Mouse (Mus musculus) liver, embryonic 15.5 days (tissue): ENCODE measurements at regions not wholly inside any gene's neighbourhood (a gene's known extent, or its start where the extent isn't known, plus 50 kb on each side); places are given as distances from the start of the nearest gene placed in this dataset.
A peak's percentile ranks its signal among the peaks of the same experiment; 100 is the strongest.

Source experiments
- ATAC-seq: fragments of 200-750 bp; cut with Nextera tagmentation; 2 replicates; pipeline ENCODE4 v1.8.0; 2017; ENCODE audit warnings: moderate number of reproducible peaks, mild to moderate bottlenecking, moderate library complexity; ENCODE audit not compliant: insufficient read depth
- H3K27ac ChIP-seq: fragments of 300-500 bp; sonication (generic); replicated peaks from 2 replicates; pipeline ENCODE4 v1.5.1; 2015; ENCODE audit warnings: mild to moderate bottlenecking, inconsistent platforms
- H3K27me3 ChIP-seq: fragments of 300-500 bp; sonication (generic); 2 replicates; pipeline ENCODE4 v1.6.1; 2015; ENCODE audit warnings: mild to moderate bottlenecking, inconsistent platforms
- H3K36me3 ChIP-seq: fragments of 300-500 bp; sonication (generic); replicated peaks from 2 replicates; pipeline ENCODE4 v1.6.1; 2015; ENCODE audit warnings: moderate library complexity, mild to moderate bottlenecking, inconsistent platforms
- H3K4me1 ChIP-seq: fragments of 300-500 bp; sonication (generic); replicated peaks from 2 replicates; pipeline ENCODE4 v1.6.1; 2015; ENCODE audit warnings: inconsistent platforms
- H3K4me2 ChIP-seq: fragments of 300-500 bp; sonication (generic); 2 replicates; pipeline ENCODE4 v1.6.1; 2015; ENCODE audit warnings: moderate library complexity, mild to moderate bottlenecking, inconsistent platforms
- H3K4me3 ChIP-seq: fragments of 300-500 bp; sonication (generic); replicated peaks from 2 replicates; pipeline ENCODE4 v1.5.1; 2015; ENCODE audit warnings: mild to moderate bottlenecking, inconsistent platforms
- H3K9ac ChIP-seq: fragments of 300-500 bp; sonication (generic); 2 replicates; pipeline ENCODE4 v1.6.1; 2015; ENCODE audit warnings: moderate library complexity, mild to moderate bottlenecking, inconsistent platforms
- H3K9me3 ChIP-seq: fragments of 300-500 bp; sonication (generic); replicated peaks from 2 replicates; pipeline ENCODE4 v1.6.1; 2016; ENCODE audit warnings: inconsistent platforms
- WGBS: fragments of 180-500 bp; shearing (Covaris S2); methylation state at CpG from one replicate; pipeline ENCODE4 v1.1.7; 2015; ENCODE audit warnings: mixed read lengths; ENCODE audit not compliant: insufficient replicate concordance; 5-methylcytosine and 5-hydroxymethylcytosine counted together

GRCm38 (mm10) chr4:124193059-124193721 lies 275.4 kb upstream of the 4930535I16Rik start:
- H3K27ac ChIP-seq, result no peak overlapping the region
- WGBS, result 69% methylated on average over 15 of the region's 15 CpGs
- H3K36me3 ChIP-seq, result no peaks in the 10 kb centered on the region
- peaks cover 16% of the 10 kb centered on the region for H3K27me3 ChIP-seq
- no peaks in the 10 kb centered on the region for H3K4me1 ChIP-seq
- H3K4me2 ChIP-seq, result no peak overlapping the region
- no peak for ATAC-seq
- no peak overlapping the region for H3K4me3 ChIP-seq
- H3K9me3 ChIP-seq, result no peaks in the 10 kb centered on the region
- no peak overlapping the region for H3K9ac ChIP-seq

GRCm38 (mm10) chr4:124190775-124191174 lies 273.0 kb upstream of the 4930535I16Rik start:
- no peak for ATAC-seq
- Histone ChIP-seq H3K4me2 (no peak overlapping the region), H3K27ac (no peak overlapping the region), H3K4me1 (no peaks in the 10 kb centered on the region), H3K9me3 (no peaks in the 10 kb centered on the region), H3K36me3 (no peaks in the 10 kb centered on the region), H3K4me3 (no peak overlapping the region), H3K9ac (no peak overlapping the region), H3K27me3 (peaks cover 14% of the 10 kb centered on the region)
- 56% methylated on average over 4 of the region's 4 CpGs for WGBS

DNA sequence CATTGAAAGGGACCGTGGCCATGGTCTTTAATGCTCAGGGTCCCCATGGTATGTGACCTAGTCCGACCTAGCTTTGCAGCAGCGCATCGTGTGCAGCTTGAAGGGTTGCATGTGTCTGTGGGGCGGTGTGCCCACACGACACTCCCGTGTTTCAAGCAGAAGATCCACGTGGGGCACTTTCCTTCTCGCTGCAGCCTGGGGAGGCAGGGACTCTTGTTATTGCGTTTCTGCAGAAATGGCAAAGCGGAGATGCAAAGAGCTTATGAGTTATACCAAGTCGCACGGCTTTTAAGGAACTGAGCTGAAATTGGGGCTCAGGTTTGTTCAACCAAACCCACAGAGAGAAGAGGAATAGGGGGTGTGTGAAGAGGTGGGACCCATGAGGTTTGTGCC lies 272.2 kb upstream of the 4930535I16Rik start:
- ATAC-seq, result no peak
- Histone ChIP-seq H3K4me3 (no peak overlapping the region), H3K27me3 (peaks cover 14% of the 10 kb centered on the region), H3K36me3 (no peaks in the 10 kb centered on the region), H3K27ac (no peak overlapping the region), H3K9me3 (no peaks in the 10 kb centered on the region), H3K4me2 (no peak overlapping the region), H3K4me1 (no peaks in the 10 kb centered on the region), H3K9ac (no peak overlapping the region)
- WGBS, result 52% methylated on average over 13 of the region's 13 CpGs

GRCm38 (mm10) chr4:124189352-124189992 lies 271.6 kb upstream of the 4930535I16Rik start:
- ATAC-seq, result no peak
- WGBS, result 14% methylated on average over 24 of the region's 24 CpGs
- Histone ChIP-seq H3K4me2 (no peak overlapping the region), H3K27me3 (peaks cover 14% of the 10 kb centered on the region), H3K4me1 (no peaks in the 10 kb centered on the region), H3K9ac (no peak overlapping the region), H3K27ac (no peak overlapping the region), H3K9me3 (no peaks in the 10 kb centered on the region), H3K4me3 (no peak overlapping the region), H3K36me3 (no peaks in the 10 kb centered on the region)

- Histone ChIP-seq H3K9ac (no peak overlapping the region), H3K36me3 (no peaks in the 10 kb centered on the region), H3K9me3 (no peaks in the 10 kb centered on the region), H3K27ac (no peak overlapping the region), H3K4me2 (no peak overlapping the region), H3K4me3 (no peak overlapping the region), H3K4me1 (no peaks in the 10 kb centered on the region), H3K27me3 (peaks cover 14% of the 10 kb centered on the region)
- no peak for ATAC-seq
- WGBS, result 58% methylated on average over 4 of the region's 4 CpGs
Observed at GRCm38 (mm10) chr4:124187108-124187507, 269.3 kb upstream of the 4930535I16Rik start.

DNA sequence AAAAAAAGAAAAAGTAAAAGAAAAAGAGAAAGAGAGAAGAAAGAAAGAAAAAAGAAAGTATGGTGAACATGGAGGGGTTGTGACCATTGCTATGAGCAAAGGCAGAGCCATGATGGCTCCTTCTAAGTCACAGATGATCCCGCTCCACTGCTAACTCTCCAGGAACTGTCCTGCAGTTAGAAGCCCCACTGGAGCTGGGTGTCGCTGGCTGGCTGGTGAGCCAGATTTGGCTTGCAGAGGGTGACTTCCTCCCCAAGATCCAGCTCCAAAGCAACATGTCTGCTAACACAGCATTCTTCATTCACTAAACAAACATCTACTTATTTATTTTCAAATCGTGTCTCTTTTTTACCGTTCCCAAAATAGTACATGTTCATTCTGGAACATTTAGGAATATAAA lies 263.5 kb upstream of the 4930535I16Rik start:
- Histone ChIP-seq H3K9ac (no peak overlapping the region), H3K36me3 (no peaks in the 10 kb centered on the region), H3K4me2 (no peak overlapping the region), H3K27me3 (peaks cover 33% of the 10 kb centered on the region), H3K27ac (no peak overlapping the region), H3K4me3 (no peak overlapping the region), H3K9me3 (no peaks in the 10 kb centered on the region), H3K4me1 (no peaks in the 10 kb centered on the region)
- ATAC-seq, result no peak
- WGBS, result 55% methylated on average over 4 of the region's 4 CpGs

DNA sequence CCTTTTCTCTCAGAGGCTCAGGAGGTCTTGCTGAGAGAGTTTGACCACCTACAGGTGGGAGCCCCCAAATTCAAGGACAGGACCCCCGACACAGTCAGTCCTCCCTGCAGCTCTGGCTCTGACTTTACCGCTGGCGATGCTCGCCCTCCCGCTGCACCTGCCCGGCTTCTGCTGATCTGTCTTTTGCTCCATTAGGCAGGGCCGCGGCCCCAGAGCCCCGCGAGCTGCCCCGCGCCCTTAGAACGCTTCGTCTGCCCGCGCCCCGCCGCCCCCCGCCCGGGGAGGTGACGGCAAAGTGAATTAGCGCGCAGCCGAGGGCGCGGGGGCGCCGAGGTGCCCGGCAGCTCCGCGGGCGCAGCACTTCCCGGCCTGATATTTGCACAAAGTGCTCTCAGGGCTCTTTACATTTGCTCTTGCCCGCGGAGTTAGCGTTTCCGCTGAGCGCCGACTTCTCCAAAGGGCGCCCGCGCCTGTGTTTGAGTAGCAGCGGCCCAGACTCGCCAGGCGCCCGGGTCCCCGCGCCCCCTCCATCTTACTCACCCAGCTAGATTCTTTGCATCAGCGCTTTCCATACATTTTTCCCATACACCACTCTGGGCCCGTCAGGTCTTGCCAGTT lies 260.7 kb upstream of the 4930535I16Rik start:
- Histone ChIP-seq H3K9ac (no peak overlapping the region), H3K36me3 (no peaks in the 10 kb centered on the region), H3K4me3 (no peak overlapping the region), H3K4me1 (no peaks in the 10 kb centered on the region), H3K9me3 (no peaks in the 10 kb centered on the region), H3K27ac (no peak overlapping the region), H3K27me3 (peaks cover 36% of the 10 kb centered on the region), H3K4me2 (peak overlapping the region; percentile 54)
- ATAC-seq, result no peak
- WGBS, result 1% methylated on average over 50 of the region's 50 CpGs

- Histone ChIP-seq H3K4me2 (no peak overlapping the region), H3K9ac (no peak overlapping the region)
Observed at GRCm38 (mm10) chr4:124175531-124175930, 257.7 kb upstream of the 4930535I16Rik start.

DNA sequence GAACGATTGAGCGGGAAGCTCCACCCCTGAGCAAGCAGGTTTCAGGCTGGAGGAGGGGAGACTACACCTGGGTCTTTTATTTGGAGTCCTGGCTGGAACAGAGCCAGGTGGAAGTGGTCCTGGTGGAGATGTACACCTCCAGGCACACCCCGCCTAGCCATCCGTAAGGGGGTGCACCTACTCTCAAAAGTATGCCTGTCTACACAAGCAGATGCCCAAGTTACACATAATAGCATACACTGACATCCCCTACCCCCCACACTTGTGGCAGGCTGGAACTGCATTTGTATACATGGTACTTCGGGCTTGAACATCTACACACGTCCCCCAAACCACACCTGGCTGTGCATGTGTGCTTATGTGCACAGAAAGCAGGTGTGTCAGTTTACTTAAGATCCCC lies 236.8 kb upstream of the 4930535I16Rik start:
- Histone ChIP-seq H3K4me1 (no peaks in the 10 kb centered on the region), H3K9ac (no peak overlapping the region), H3K4me3 (no peak overlapping the region), H3K9me3 (0 out of 2 replicates have a peak, but pooled peaks cover 10% of the 10 kb centered on the region), H3K36me3 (no peaks in the 10 kb centered on the region), H3K27ac (no peak overlapping the region), H3K4me2 (no peak overlapping the region), H3K27me3 (no peaks in the 10 kb centered on the region)
- WGBS, result 83% methylated on average over 6 of the region's 6 CpGs
- ATAC-seq, result no peak

More at GRCm38 (mm10) chr4:124175531-124175930, 257.7 kb upstream of the 4930535I16Rik start:
- Histone ChIP-seq H3K9me3 (no peaks in the 10 kb centered on the region), H3K27me3 (peaks cover 36% of the 10 kb centered on the region), H3K36me3 (no peaks in the 10 kb centered on the region), H3K4me1 (no peaks in the 10 kb centered on the region), H3K4me3 (no peak overlapping the region), H3K27ac (no peak overlapping the region)
- ATAC-seq, result no peak
- WGBS, result 36% methylated on average over 6 of the region's 6 CpGs

- Histone ChIP-seq H3K9ac (no peak overlapping the region), H3K9me3 (0 out of 2 replicates have a peak, but pooled peaks cover 4% of the 10 kb centered on the region), H3K4me3 (no peak overlapping the region), H3K4me2 (no peak overlapping the region), H3K27ac (no peak overlapping the region), H3K27me3 (no peaks in the 10 kb centered on the region), H3K36me3 (no peaks in the 10 kb centered on the region), H3K4me1 (no peaks in the 10 kb centered on the region)
- ATAC-seq, result no peak
- WGBS, result 12% methylated on average over 16 of the region's 16 CpGs
Observed at GRCm38 (mm10) chr4:124149771-124150451, 232.1 kb upstream of the 4930535I16Rik start.

- H3K4me1 ChIP-seq, result no peaks in the 10 kb centered on the region
- 47% methylated on average over 3 of the region's 3 CpGs for whole genome bisulfite sequencing
- H3K9ac ChIP-seq, result no peak overlapping the region
- ATAC-seq, result no peak
- no peak overlapping the region for H3K4me3 ChIP-seq
- no peak overlapping the region for H3K4me2 ChIP-seq
- no peak overlapping the region for H3K27ac ChIP-seq
- H3K9me3 ChIP-seq, result no peaks in the 10 kb centered on the region
- no peaks in the 10 kb centered on the region for H3K36me3 ChIP-seq
- H3K27me3 ChIP-seq, result no peaks in the 10 kb centered on the region
Observed at GRCm38 (mm10) chr4:124149037-124149436, 231.2 kb upstream of the 4930535I16Rik start.
